Mouse (Mus musculus): Measurements from ENCODE around the gene Abcg3. TPM values are rescaled to one million over a fixed set of nuclear protein-coding genes. Genes with fewer than 3 reads are reported as not detected.

Abcg3 gene
- polyA plus RNA-seq (2011; ENCODE audit: insufficient read length, low read depth, missing spikeins) = not detected in 2 replicates

DNA sequence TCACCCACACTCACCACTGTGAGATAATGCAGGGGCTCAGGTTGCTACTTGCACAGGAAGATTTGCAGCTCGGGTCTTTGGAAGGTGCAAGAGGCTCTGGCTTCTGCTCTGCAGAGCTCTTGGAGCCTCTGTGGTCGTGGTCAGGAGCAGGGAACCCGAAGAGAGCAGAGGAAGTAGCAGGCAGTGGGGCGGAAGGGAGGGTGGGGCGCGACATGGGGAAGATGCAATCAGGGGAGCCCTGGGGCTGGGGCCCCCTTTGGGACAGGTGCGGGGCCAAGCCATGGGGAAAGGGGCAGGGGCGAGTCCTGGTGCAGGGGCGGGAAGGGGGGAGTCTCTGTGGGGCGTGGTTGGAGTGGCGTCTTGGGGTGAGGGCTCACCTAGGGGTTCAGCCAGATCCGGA, at the start of gene Abcg3:
Gene Abcg3, minus strand, starts transcription at position 184 of the 400 bp plus-strand sequence.
- TF ChIP-seq CTCF (IDR thresholded peaks at IDR 0.05; ENCODE audit: borderline replicate concordance, insufficient read depth, low read length) = no peak
- TF ChIP-seq POLR2A (IDR thresholded peaks at IDR 0.05; ENCODE audit: low read depth, low read length) = no peak
- Histone ChIP-seq H3K4me3 (ENCODE audit: insufficient read depth, low read length) (no peak within 1 kb of the TSS), H3K4me1 (ENCODE audit: control insufficient read depth, insufficient read depth, low read length) (no peaks in the 10 kb centered on the region), H3K27ac (ENCODE audit: insufficient read depth, low read length) (no peak within 1 kb of the TSS)

GRCm38 (mm10) chr5:105012551-105012950, 30.0 kb upstream of the Abcg3 start:
- Histone ChIP-seq H3K4me3 (ENCODE audit: insufficient read depth, low read length) (no peak overlapping the region), H3K27ac (ENCODE audit: insufficient read depth, low read length) (no peak overlapping the region), H3K4me1 (ENCODE audit: control insufficient read depth, insufficient read depth, low read length) (no peaks in the 10 kb centered on the region)
- TF ChIP-seq POLR2A (IDR thresholded peaks at IDR 0.05; ENCODE audit: low read depth, low read length) (no peak), CTCF (IDR thresholded peaks at IDR 0.05; ENCODE audit: borderline replicate concordance, insufficient read depth, low read length) (no peak)

DNA sequence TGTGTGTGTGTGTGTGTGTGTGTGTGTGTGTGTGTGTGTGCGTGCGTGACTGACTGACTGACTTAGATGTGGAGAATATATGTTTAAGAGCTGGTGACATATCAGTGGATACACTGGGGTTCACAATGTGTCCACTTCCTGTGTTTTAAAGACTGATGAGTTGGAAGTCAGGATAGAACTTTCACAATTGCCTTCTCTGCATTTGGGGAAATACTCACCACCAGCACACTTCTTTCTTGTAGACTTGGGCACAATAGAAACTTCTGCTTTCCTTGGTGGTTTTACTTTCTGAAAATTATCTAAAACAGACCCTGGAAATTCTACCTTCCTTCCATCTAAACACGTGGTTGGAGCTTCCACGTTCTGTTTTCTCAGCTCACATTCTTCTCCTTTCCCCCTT, 29.1 kb upstream of the Abcg3 start:
- Histone ChIP-seq H3K4me1 (ENCODE audit: control insufficient read depth, insufficient read depth, low read length) (no peaks in the 10 kb centered on the region), H3K27ac (ENCODE audit: insufficient read depth, low read length) (no peak overlapping the region), H3K4me3 (ENCODE audit: insufficient read depth, low read length) (no peak overlapping the region)
- no peak for TF ChIP-seq CTCF (IDR thresholded peaks at IDR 0.05; ENCODE audit: borderline replicate concordance, insufficient read depth, low read length)
- TF ChIP-seq POLR2A (IDR thresholded peaks at IDR 0.05; ENCODE audit: low read depth, low read length) = no peak

DNA sequence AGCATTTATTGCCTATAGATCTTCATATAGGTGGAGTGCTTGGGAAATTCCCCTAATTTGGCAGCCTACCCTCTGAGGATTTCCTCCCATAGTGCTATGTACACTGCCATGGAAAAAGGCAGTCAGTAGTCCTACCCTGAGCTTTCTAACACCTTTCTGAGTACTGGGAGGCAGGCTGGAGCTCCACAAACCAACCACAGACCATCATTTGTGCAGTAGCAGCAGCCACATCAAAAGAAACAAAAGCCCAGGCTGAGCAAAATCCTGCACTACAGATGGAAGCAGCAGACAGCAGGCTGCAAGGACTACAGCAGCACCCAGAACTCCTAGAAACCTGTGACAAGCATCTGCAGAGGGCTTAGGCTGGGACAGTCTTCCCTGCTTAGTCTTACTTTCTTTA, 27.9 kb upstream of the Abcg3 start:
- TF ChIP-seq CTCF (IDR thresholded peaks at IDR 0.05; ENCODE audit: borderline replicate concordance, insufficient read depth, low read length) = no peak
- Histone ChIP-seq H3K4me3 (ENCODE audit: insufficient read depth, low read length) (no peak overlapping the region), H3K27ac (ENCODE audit: insufficient read depth, low read length) (no peak overlapping the region), H3K4me1 (ENCODE audit: control insufficient read depth, insufficient read depth, low read length) (no peaks in the 10 kb centered on the region)

GRCm38 (mm10) chr5:104989411-104989810, 6.9 kb upstream of the Abcg3 start:
- H3K4me3 ChIP-seq (ENCODE audit: insufficient read depth, low read length) = no peak overlapping the region
- no peak for TF ChIP-seq POLR2A (IDR thresholded peaks at IDR 0.05; ENCODE audit: low read depth, low read length)
- no peak for TF ChIP-seq CTCF (IDR thresholded peaks at IDR 0.05; ENCODE audit: borderline replicate concordance, insufficient read depth, low read length)

DNA sequence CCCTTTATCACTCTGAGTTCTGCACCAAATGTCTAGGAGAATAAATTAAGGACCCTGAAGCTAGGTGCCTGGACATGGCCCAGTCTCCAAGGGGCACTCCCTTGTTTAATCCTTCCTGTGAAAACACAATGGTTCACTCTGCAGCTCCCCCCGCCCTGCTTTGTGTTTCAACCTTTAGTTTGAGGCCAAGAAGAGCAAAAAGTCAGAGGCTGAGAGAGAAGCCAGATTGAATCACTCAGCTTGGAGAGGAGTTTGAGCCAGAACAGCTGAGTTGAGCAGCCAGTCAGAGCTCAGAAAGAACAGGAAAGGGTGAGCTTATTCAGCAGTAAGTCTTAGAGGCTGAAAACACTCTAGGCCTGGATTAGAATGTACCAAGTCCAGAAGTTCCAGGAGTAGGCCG, 5.5 kb upstream of the Abcg3 start:
- no peak for TF ChIP-seq CTCF (IDR thresholded peaks at IDR 0.05; ENCODE audit: borderline replicate concordance, insufficient read depth, low read length)
- no peak for TF ChIP-seq POLR2A (IDR thresholded peaks at IDR 0.05; ENCODE audit: low read depth, low read length)
- Histone ChIP-seq H3K27ac (ENCODE audit: insufficient read depth, low read length) (no peak overlapping the region), H3K4me3 (ENCODE audit: insufficient read depth, low read length) (no peak overlapping the region), H3K4me1 (ENCODE audit: control insufficient read depth, insufficient read depth, low read length) (no peaks in the 10 kb centered on the region)

More at GRCm38 (mm10) chr5:104989411-104989810, 6.9 kb upstream of the Abcg3 start:
- Histone ChIP-seq H3K4me1 (ENCODE audit: control insufficient read depth, insufficient read depth, low read length) (no peaks in the 10 kb centered on the region), H3K27ac (ENCODE audit: insufficient read depth, low read length) (no peak overlapping the region)

DNA sequence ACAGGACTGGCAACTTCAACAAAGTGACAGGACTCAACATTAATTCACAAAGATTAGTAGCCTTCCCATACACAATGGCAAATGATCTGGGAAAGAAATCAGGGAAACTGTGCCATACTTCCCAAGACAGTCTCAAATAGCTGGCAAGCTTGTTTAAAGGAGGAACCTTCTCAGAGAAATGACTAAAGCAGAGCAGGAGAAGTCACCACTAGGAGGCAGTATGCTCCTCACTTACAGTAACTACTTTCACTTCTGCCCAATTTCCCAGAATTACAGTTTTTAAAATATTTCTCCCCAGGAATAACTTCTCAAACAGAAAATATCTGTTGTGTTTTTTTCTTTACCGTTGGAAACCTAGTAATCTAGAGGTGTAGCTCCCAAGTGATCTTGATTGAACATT, 4.2 kb upstream of the Abcg3 start:
- no peak overlapping the region for H3K4me3 ChIP-seq (ENCODE audit: insufficient read depth, low read length)
- no peak overlapping the region for H3K27ac ChIP-seq (ENCODE audit: insufficient read depth, low read length)
- H3K4me1 ChIP-seq (ENCODE audit: control insufficient read depth, insufficient read depth, low read length) = no peaks in the 10 kb centered on the region
- TF ChIP-seq POLR2A (IDR thresholded peaks at IDR 0.05; ENCODE audit: low read depth, low read length) (no peak), CTCF (IDR thresholded peaks at IDR 0.05; ENCODE audit: borderline replicate concordance, insufficient read depth, low read length) (no peak)

GRCm38 (mm10) chr5:104979040-104979513, 3.4 kb downstream of the Abcg3 start:
- TF ChIP-seq POLR2A (IDR thresholded peaks at IDR 0.05; ENCODE audit: low read depth, low read length) (no peak), CTCF (IDR thresholded peaks at IDR 0.05; ENCODE audit: borderline replicate concordance, insufficient read depth, low read length) (no peak)
- Histone ChIP-seq H3K27ac (ENCODE audit: insufficient read depth, low read length) (no peak overlapping the region), H3K4me1 (ENCODE audit: control insufficient read depth, insufficient read depth, low read length) (no peaks in the 10 kb centered on the region), H3K4me3 (ENCODE audit: insufficient read depth, low read length) (no peak overlapping the region)

GRCm38 (mm10) chr5:104958141-104958793, 24.3 kb downstream of the Abcg3 start:
- TF ChIP-seq CTCF (IDR thresholded peaks at IDR 0.05; ENCODE audit: borderline replicate concordance, insufficient read depth, low read length) (no peak), POLR2A (IDR thresholded peaks at IDR 0.05; ENCODE audit: low read depth, low read length) (no peak)
- no peak overlapping the region for H3K4me3 ChIP-seq (ENCODE audit: insufficient read depth, low read length)
- H3K4me1 ChIP-seq (ENCODE audit: control insufficient read depth, insufficient read depth, low read length) = no peaks in the 10 kb centered on the region
- H3K27ac ChIP-seq (ENCODE audit: insufficient read depth, low read length) = no peak overlapping the region

GRCm38 (mm10) chr5:104955208-104955607, 27.3 kb downstream of the Abcg3 start:
- Histone ChIP-seq H3K4me3 (ENCODE audit: insufficient read depth, low read length) (no peak overlapping the region), H3K4me1 (ENCODE audit: control insufficient read depth, insufficient read depth, low read length) (no peaks in the 10 kb centered on the region), H3K27ac (ENCODE audit: insufficient read depth, low read length) (no peak overlapping the region)
- TF ChIP-seq CTCF (IDR thresholded peaks at IDR 0.05; ENCODE audit: borderline replicate concordance, insufficient read depth, low read length) (no peak), POLR2A (IDR thresholded peaks at IDR 0.05; ENCODE audit: low read depth, low read length) (no peak)

Data from embryonic fibroblast, embryonic 13.5 days (primary cell).